8 mouse cellular contexts compared by ENCODE assay signal in the genomic region with DNA sequence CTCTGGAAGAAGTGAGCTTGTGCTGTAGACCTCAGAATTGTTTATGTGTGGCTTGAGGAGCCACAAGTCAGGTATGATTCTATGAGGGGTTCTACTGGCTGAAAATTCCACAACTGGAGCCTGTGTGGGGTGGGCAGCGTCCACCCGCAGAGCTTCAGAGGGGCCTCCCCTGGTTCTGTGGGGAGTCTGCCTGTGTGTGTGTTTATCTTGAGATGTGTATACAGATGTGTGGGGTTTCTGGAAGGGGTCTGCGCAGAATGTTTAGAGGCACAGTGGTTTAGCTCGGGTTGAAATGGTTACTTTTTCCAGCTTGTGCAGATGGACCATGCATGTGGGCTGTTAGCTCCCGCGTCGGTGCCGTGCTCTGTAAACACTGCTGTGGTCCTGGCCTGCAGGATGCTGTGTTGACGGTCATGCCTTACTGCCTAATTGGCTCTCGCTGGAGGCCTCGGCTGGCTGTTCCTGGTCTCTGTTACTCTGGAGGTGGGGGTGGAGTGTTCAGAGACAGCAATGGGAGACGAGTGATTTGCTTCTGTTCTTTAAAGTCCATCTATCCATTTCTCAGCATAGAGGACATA.
DNase-seq lines count a peak whose midpoint lies in the region; ATAC-seq and TF ChIP-seq lines count a peak whose summit lies in the region.

No protein-coding gene starts in this region.

- no peaks in the 10 kb centered on the region for H3K36me3 ChIP-seq in lung, embryonic 15.5 days
- no peaks in the 10 kb centered on the region for H3K36me3 ChIP-seq in embryonic facial prominence, embryonic 15.5 days
- no peaks in the 10 kb centered on the region for H3K36me3 ChIP-seq in hindbrain, embryonic 13.5 days
- no peaks in the 10 kb centered on the region for H3K36me3 ChIP-seq in neural tube, embryonic 13.5 days
- no peaks in the 10 kb centered on the region for H3K36me3 ChIP-seq in forebrain, embryonic 16.5 days (ENCODE audit: control insufficient read depth, insufficient read depth)
- no peaks in the 10 kb centered on the region for H3K36me3 ChIP-seq in thymus, adult 2 months (ENCODE audit: control insufficient read depth, insufficient read depth, low read length)

- H3K27me3 ChIP-seq in lung, embryonic 15.5 days = no peaks in the 10 kb centered on the region
- H3K27me3 ChIP-seq in embryonic facial prominence, embryonic 15.5 days = no peaks in the 10 kb centered on the region
- H3K27me3 ChIP-seq in hindbrain, embryonic 13.5 days = no peaks in the 10 kb centered on the region
- no peaks in the 10 kb centered on the region for H3K27me3 ChIP-seq in neural tube, embryonic 13.5 days
- no peaks in the 10 kb centered on the region; the same call in 1 of the 2 replicates for H3K27me3 ChIP-seq in forebrain, embryonic 16.5 days (replicated peaks; ENCODE audit: control insufficient read depth, insufficient read depth, low read length)
- no peaks in the 10 kb centered on the region for H3K27me3 ChIP-seq in thymus, adult 2 months (ENCODE audit: control insufficient read depth, insufficient read depth, low read length)

- peak overlapping the region; percentile 84 for H3K27ac ChIP-seq in lung, embryonic 15.5 days
- peak overlapping the region; percentile 6 for H3K27ac ChIP-seq in embryonic facial prominence, embryonic 15.5 days (replicated peaks)
- H3K27ac ChIP-seq in hindbrain, embryonic 13.5 days = no peak overlapping the region
- H3K27ac ChIP-seq in neural tube, embryonic 13.5 days (replicated peaks) = 0 out of 2 replicates have a peak overlapping the region, but pooled peaks have one; percentile 3
- H3K27ac ChIP-seq in forebrain, embryonic 16.5 days (ENCODE audit: low read length) = no peak overlapping the region
- H3K27ac ChIP-seq in thymus, adult 2 months (ENCODE audit: control insufficient read depth, insufficient read depth, low read length) = no peak overlapping the region

- no peaks in the 10 kb centered on the region for H3K9me3 ChIP-seq in lung, embryonic 15.5 days
- H3K9me3 ChIP-seq in embryonic facial prominence, embryonic 15.5 days (replicated peaks) = no peaks in the 10 kb centered on the region
- no peaks in the 10 kb centered on the region for H3K9me3 ChIP-seq in hindbrain, embryonic 13.5 days
- no peaks in the 10 kb centered on the region for H3K9me3 ChIP-seq in neural tube, embryonic 13.5 days
- H3K9me3 ChIP-seq in forebrain, embryonic 16.5 days (ENCODE audit: control insufficient read depth, low read length) = no peaks in the 10 kb centered on the region

- no peak overlapping the region for H3K9ac ChIP-seq in lung, embryonic 15.5 days
- H3K9ac ChIP-seq in embryonic facial prominence, embryonic 15.5 days = no peak overlapping the region
- no peak overlapping the region for H3K9ac ChIP-seq in hindbrain, embryonic 13.5 days
- no peak overlapping the region for H3K9ac ChIP-seq in neural tube, embryonic 13.5 days
- H3K9ac ChIP-seq in forebrain, embryonic 16.5 days (replicated peaks; ENCODE audit: low read depth, low read length) = no peak overlapping the region

- DNase-seq in lung, postnatal 36 days = no peak
- no peak for DNase-seq in urinary bladder, postnatal 36 days (ENCODE audit: low spot score in 2 of 2)
- DNase-seq in thymus, adult 2 months = no peak

- no peak for TF ChIP-seq CTCF in thymus, adult 2 months (IDR thresholded peaks at IDR 0.05; ENCODE audit: borderline replicate concordance, control insufficient read depth, extremely low read depth, insufficient read depth, low read length, poor library complexity)

- H3K4me3 ChIP-seq in lung, embryonic 15.5 days = no peak overlapping the region
- H3K4me3 ChIP-seq in embryonic facial prominence, embryonic 15.5 days (replicated peaks) = no peak overlapping the region
- no peak overlapping the region for H3K4me3 ChIP-seq in hindbrain, embryonic 13.5 days
- no peak overlapping the region for H3K4me3 ChIP-seq in neural tube, embryonic 13.5 days
- no peak overlapping the region for H3K4me3 ChIP-seq in forebrain, embryonic 16.5 days (replicated peaks; ENCODE audit: low read length)
- H3K4me3 ChIP-seq in thymus, adult 2 months (ENCODE audit: control insufficient read depth, insufficient read depth, low read length) = no peak overlapping the region

- H3K4me2 ChIP-seq in lung, embryonic 15.5 days = no peak overlapping the region
- H3K4me2 ChIP-seq in embryonic facial prominence, embryonic 15.5 days (replicated peaks) = no peak overlapping the region
- no peak overlapping the region for H3K4me2 ChIP-seq in hindbrain, embryonic 13.5 days
- no peak overlapping the region for H3K4me2 ChIP-seq in neural tube, embryonic 13.5 days
- H3K4me2 ChIP-seq in forebrain, embryonic 16.5 days (ENCODE audit: low read length) = no peak overlapping the region

- 16% methylated on average over 12 of the region's 12 CpGs for WGBS in lung, embryonic 15.5 days
- WGBS in embryonic facial prominence, embryonic 15.5 days = 32% methylated on average over 12 of the region's 12 CpGs
- 58% methylated on average over 12 of the region's 12 CpGs for WGBS in hindbrain, embryonic 13.5 days
- WGBS in neural tube, embryonic 13.5 days = 48% methylated on average over 12 of the region's 12 CpGs
- 59% methylated on average over 12 of the region's 12 CpGs for WGBS in forebrain, embryonic 16.5 days
- 90% methylated on average over 12 of the region's 12 CpGs for WGBS in thymus, adult 2 months

- TF ChIP-seq POLR2A in thymus, adult 2 months (IDR thresholded peaks at IDR 0.05; ENCODE audit: control insufficient read depth, extremely low read depth, insufficient read depth, low read length, poor library complexity) = no peak

- peaks cover 17% of the 10 kb centered on the region for H3K4me1 ChIP-seq in lung, embryonic 15.5 days
- peaks cover 26% of the 10 kb centered on the region for H3K4me1 ChIP-seq in embryonic facial prominence, embryonic 15.5 days
- H3K4me1 ChIP-seq in hindbrain, embryonic 13.5 days (replicated peaks) = peaks cover 9% of the 10 kb centered on the region
- H3K4me1 ChIP-seq in neural tube, embryonic 13.5 days (replicated peaks) = peaks cover 24% of the 10 kb centered on the region
- H3K4me1 ChIP-seq in forebrain, embryonic 16.5 days (replicated peaks; ENCODE audit: control insufficient read depth, insufficient read depth, low read length) = 0 out of 2 replicates have a peak, but pooled peaks cover 6% of the 10 kb centered on the region
- H3K4me1 ChIP-seq in thymus, adult 2 months (replicated peaks; ENCODE audit: control insufficient read depth, insufficient read depth, low read length) = no peaks in the 10 kb centered on the region

- peak; percentile 69; the same call in 1 of the 2 replicates for ATAC-seq in lung, embryonic 15.5 days (ENCODE audit: borderline replicate concordance, extremely low read depth, low FRiP score, low TSS enrichment)
- peak; percentile 77 for ATAC-seq in embryonic facial prominence, embryonic 15.5 days (ENCODE audit: insufficient number of reproducible peaks, low FRiP score, low TSS enrichment, low read depth)
- ATAC-seq in hindbrain, embryonic 13.5 days (ENCODE audit: low FRiP score) = 0 out of 2 replicates have a peak, but pooled peaks have one; percentile 54
- peak; percentile 60 for ATAC-seq in neural tube, embryonic 13.5 days (ENCODE audit: low read depth)
- no peak for ATAC-seq in forebrain, embryonic 16.5 days

Comparison
In these comparisons a context has a peak if more than half of its experiments do, and no peak if none do; other contexts are left out.
1. H3K27ac ChIP-seq: peak in lung, embryonic 15.5 days (single experiment), embryonic facial prominence, embryonic 15.5 days (single experiment) and neural tube, embryonic 13.5 days (single experiment); none in hindbrain, embryonic 13.5 days (single experiment), forebrain, embryonic 16.5 days (single experiment) and thymus, adult 2 months (single experiment).